Mouse (Mus musculus): ENCODE results near the gene Ncam2.

GRCm38 (mm10) chr16:81201992-81202391, 1.5 kb downstream of the Ncam2 start:
- TF ChIP-seq CTCF (IDR thresholded peaks at IDR 0.05; ENCODE audit: low read depth, low read length) (peak; percentile 59), POLR2A (IDR thresholded peaks at IDR 0.05; ENCODE audit: extremely low read depth, insufficient read depth, low read length) (no peak)

All from liver, adult 2 months (tissue).